Mouse (Mus musculus): Measurements from ENCODE around the gene Max. TPM values are rescaled to one million over a fixed set of nuclear protein-coding genes. Genes with fewer than 3 reads are reported as not detected.

Gene Max
- polyA plus RNA-seq, 1 experiment: 102 TPM

DNA sequence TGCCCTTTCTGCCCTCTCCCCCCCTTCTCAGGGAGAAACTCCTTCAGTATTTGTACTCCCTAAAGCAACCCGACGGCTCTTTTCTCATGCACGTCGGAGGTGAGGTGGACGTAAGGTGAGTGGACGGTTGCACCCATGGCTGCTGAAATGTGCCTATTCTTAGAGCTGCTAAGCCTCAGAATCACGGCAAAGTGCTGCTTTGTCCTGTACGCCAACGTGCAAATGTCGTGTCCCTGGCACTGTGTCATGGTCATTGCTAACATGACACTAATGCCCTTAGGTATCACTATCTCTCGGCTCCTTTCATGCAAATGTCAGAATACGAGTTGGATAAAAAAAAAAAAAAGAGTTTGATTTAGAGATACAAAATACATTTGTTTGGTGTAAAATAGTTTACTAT, 74.1 kb downstream of the Max start:
- no peak for TF ChIP-seq GATA1 (IDR thresholded peaks at IDR 0.05; ENCODE audit: low read length)

Other genes with a start within 250 kb of the Max start
- 3.1 and 3.2 TPM in 2 replicates for gene Churc1, start 196.7 kb downstream of the Max start, polyA plus RNA-seq (2012)
- 21.6 and 33.7 TPM in 2 replicates for gene Fntb, start 196.6 kb downstream of the Max start, polyA plus RNA-seq (2012)
- not detected in 2 replicates for gene Gpx2, start 166.6 kb downstream of the Max start, polyA plus RNA-seq (2012)
- gene Rab15, start 139.3 kb downstream of the Max start, polyA plus RNA-seq (2012): not detected in 2 replicates